Mouse (Mus musculus): ENCODE results near the gene Eif3i.

- TF ChIP-seq CTCF (IDR thresholded peaks at IDR 0.05) (no peak), POLR2A (IDR thresholded peaks at IDR 0.05; ENCODE audit: insufficient read depth, low read depth, low read length) (no peak)
Measured at GRCm38 (mm10) chr4:129626035-129626434, 25.6 kb upstream of the Eif3i start.
